Mouse (Mus musculus): ENCODE measurements around the gene Defb29. TPM values are rescaled to one million over a fixed set of nuclear protein-coding genes. Genes with fewer than 3 reads are reported as not detected.

The Defb29 gene
- polyA plus RNA-seq, 1 experiment from 2014 or later = not detected

Other genes with a start within 250 kb of the Defb29 start
- 35.8 and 38.9 TPM in 2 replicates for gene Tbc1d20, start 246.3 kb downstream of the Defb29 start, polyA plus RNA-seq (2015; fragmentation: Nextera tagmentation; extraction: Ambion mirVana)
- gene Rbck1, start 207.4 kb downstream of the Defb29 start, polyA plus RNA-seq (2015; fragmentation: Nextera tagmentation; extraction: Ambion mirVana) = 72.6 and 75.2 TPM in 2 replicates
- gene Trib3, start 196.1 kb downstream of the Defb29 start, polyA plus RNA-seq (2015; fragmentation: Nextera tagmentation; extraction: Ambion mirVana) = 2.4 and 2.8 TPM in 2 replicates
- 1.8 and 2.3 TPM in 2 replicates for gene Nrsn2, start 163.5 kb downstream of the Defb29 start, polyA plus RNA-seq (2015; fragmentation: Nextera tagmentation; extraction: Ambion mirVana)
- gene Sox12, start 142.0 kb downstream of the Defb29 start, polyA plus RNA-seq (2015; fragmentation: Nextera tagmentation; extraction: Ambion mirVana) = 4.5 and 5.2 TPM in 2 replicates
- 17.1 and 19.9 TPM in 2 replicates for gene Zcchc3, start 125.1 kb downstream of the Defb29 start, polyA plus RNA-seq (2015; fragmentation: Nextera tagmentation; extraction: Ambion mirVana)
- gene 6820408C15Rik, start 124.5 kb downstream of the Defb29 start, polyA plus RNA-seq (2015; fragmentation: Nextera tagmentation; extraction: Ambion mirVana) = 0.26 and 0.79 TPM in 2 replicates
- gene Defb23, start 75.5 kb downstream of the Defb29 start, polyA plus RNA-seq (2015; fragmentation: Nextera tagmentation; extraction: Ambion mirVana) = not detected in 2 replicates
- not detected in 2 replicates for gene Defb20, start 63.0 kb downstream of the Defb29 start, polyA plus RNA-seq (2015; fragmentation: Nextera tagmentation; extraction: Ambion mirVana)
- not detected in 2 replicates for gene Defb22, start 50.0 kb downstream of the Defb29 start, polyA plus RNA-seq (2015; fragmentation: Nextera tagmentation; extraction: Ambion mirVana)
- gene Defb26, start 28.4 kb downstream of the Defb29 start, polyA plus RNA-seq (2015; fragmentation: Nextera tagmentation; extraction: Ambion mirVana) = not detected in 2 replicates
- gene Defb28, start 21.8 kb downstream of the Defb29 start, polyA plus RNA-seq (2015; fragmentation: Nextera tagmentation; extraction: Ambion mirVana) = not detected in 2 replicates
- not detected in 2 replicates for gene Gm17416, start 29.2 kb upstream of the Defb29 start, polyA plus RNA-seq (2015; fragmentation: Nextera tagmentation; extraction: Ambion mirVana)
- gene Defb21, start 32.6 kb upstream of the Defb29 start, polyA plus RNA-seq (2015; fragmentation: Nextera tagmentation; extraction: Ambion mirVana) = not detected in 2 replicates
- not detected in 2 replicates for gene Defb19, start 40.2 kb upstream of the Defb29 start, polyA plus RNA-seq (2015; fragmentation: Nextera tagmentation; extraction: Ambion mirVana)
- not detected in 2 replicates for gene Defb45, start 59.3 kb upstream of the Defb29 start, polyA plus RNA-seq (2015; fragmentation: Nextera tagmentation; extraction: Ambion mirVana)
- gene Defb36, start 64.2 kb upstream of the Defb29 start, polyA plus RNA-seq (2015; fragmentation: Nextera tagmentation; extraction: Ambion mirVana) = not detected in 2 replicates
- 0.62 and 1.4 TPM in 2 replicates for gene Defb25, start 83.0 kb upstream of the Defb29 start, polyA plus RNA-seq (2015; fragmentation: Nextera tagmentation; extraction: Ambion mirVana)
- gene Rem1, start 86.9 kb upstream of the Defb29 start, polyA plus RNA-seq (2015; fragmentation: Nextera tagmentation; extraction: Ambion mirVana) = 20.0 and 20.6 TPM in 2 replicates
- gene H13, start 129.4 kb upstream of the Defb29 start, polyA plus RNA-seq (2015; fragmentation: Nextera tagmentation; extraction: Ambion mirVana) = 121 and 128 TPM in 2 replicates
- 24.0 and 25.2 TPM in 2 replicates for gene Mcts2, start 146.9 kb upstream of the Defb29 start, polyA plus RNA-seq (2015; fragmentation: Nextera tagmentation; extraction: Ambion mirVana)
- gene Id1, start 196.2 kb upstream of the Defb29 start, polyA plus RNA-seq (2015; fragmentation: Nextera tagmentation; extraction: Ambion mirVana) = 125 and 145 TPM in 2 replicates
- 21.3 and 23.9 TPM in 2 replicates for gene Cox4i2, start 214.1 kb upstream of the Defb29 start, polyA plus RNA-seq (2015; fragmentation: Nextera tagmentation; extraction: Ambion mirVana)